8 mouse cellular contexts compared by ENCODE assay signal in the genomic region with DNA sequence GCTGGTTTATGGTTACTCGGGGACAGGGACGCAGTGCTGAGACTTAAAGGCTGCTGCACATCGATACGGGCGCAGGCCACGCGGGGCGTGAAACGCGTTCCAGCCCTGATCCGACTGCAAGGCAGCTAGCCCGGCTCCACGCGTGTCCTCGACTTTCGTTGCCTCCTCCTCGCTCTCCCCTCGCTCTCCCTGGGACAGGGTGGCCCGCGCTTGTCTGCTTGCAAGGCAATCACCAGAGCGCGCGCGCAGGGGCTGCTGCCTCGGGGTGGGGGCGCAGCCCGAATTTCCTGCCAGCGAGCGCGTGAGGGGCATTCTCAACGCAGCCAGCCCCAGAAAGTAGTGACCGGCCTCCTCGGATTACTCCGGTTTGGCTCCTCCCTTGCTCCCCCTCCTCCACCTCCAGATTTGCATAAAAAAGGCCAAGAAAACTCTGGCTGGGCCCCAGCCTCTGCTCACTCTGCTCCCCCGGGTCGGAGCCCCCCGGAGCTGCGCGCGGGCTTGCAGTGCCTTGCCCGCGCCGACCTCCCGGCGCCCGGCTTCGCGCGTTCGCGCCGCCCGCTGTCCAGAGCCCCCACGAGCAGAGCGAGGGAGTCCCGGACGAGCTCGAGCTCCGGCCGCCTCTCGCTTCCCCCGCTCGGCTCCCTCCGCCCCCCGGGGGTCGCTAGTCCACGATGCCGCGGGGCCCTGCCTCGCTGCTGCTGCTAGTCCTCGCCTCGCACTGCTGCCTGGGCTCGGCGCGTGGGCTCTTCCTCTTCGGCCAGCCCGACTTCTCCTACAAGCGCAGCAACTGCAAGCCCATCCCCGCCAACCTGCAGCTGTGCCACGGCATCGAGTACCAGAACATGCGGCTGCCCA. TPM values are rescaled to one million over a fixed set of nuclear protein-coding genes. Genes with fewer than 3 reads are reported as not detected.
DNase-seq lines count a peak whose midpoint lies in the region; ATAC-seq and TF ChIP-seq lines count a peak whose summit lies in the region.

A gene (plus strand): TSS at position 451 of the 855 bp plus-strand sequence.

- peak within 1 kb of the TSS; percentile 96 for H3K4me2 ChIP-seq in heart, embryonic 11.5 days
- H3K4me2 ChIP-seq in midbrain, embryonic 12.5 days (replicated peaks) = peak within 1 kb of the TSS; percentile 86

- no peak for TF ChIP-seq POLR2A in testis, adult 2 months (IDR thresholded peaks at IDR 0.05; ENCODE audit: control insufficient read depth, low read depth, low read length)

- H3K4me1 ChIP-seq in heart, embryonic 11.5 days (ENCODE audit: control insufficient read depth, insufficient read depth, low read length) = peaks cover 7% of the 10 kb centered on the region; the same call in 1 of the 2 replicates
- peaks cover 45% of the 10 kb centered on the region for H3K4me1 ChIP-seq in midbrain, embryonic 12.5 days
- peaks cover 12% of the 10 kb centered on the region for H3K4me1 ChIP-seq in testis, adult 2 months (ENCODE audit: control insufficient read depth, insufficient read depth, low read length)

- WGBS in heart, embryonic 11.5 days (ENCODE audit: insufficient replicate concordance) = under 1% methylated on average over 77 of the region's 82 CpGs
- WGBS in midbrain, embryonic 12.5 days = 1% methylated on average over 80 of the region's 82 CpGs

- peak; percentile 9 for DNase-seq in right cerebral cortex, adult 18-20 months
- DNase-seq in right cerebral cortex, postnatal 36 days (ENCODE audit: low spot score in 2 of 2) = no peak
- DNase-seq in embryo, embryonic 10 days (ENCODE audit: low spot score) = peak; percentile 91
- peak; percentile 5 to 38 for DNase-seq in kidney, postnatal 25 days

- H3K27me3 ChIP-seq in heart, embryonic 11.5 days (ENCODE audit: control insufficient read depth, insufficient read depth, low read length) = peaks cover 48% of the 10 kb centered on the region
- peaks cover 31% of the 10 kb centered on the region for H3K27me3 ChIP-seq in midbrain, embryonic 12.5 days
- no peaks in the 10 kb centered on the region; the same call in 1 of the 2 replicates for H3K27me3 ChIP-seq in testis, adult 2 months (ENCODE audit: control insufficient read depth, insufficient read depth, low read length)

- H3K9ac ChIP-seq in heart, embryonic 11.5 days (ENCODE audit: low read depth, low read length) = peak within 1 kb of the TSS; percentile 72
- peak within 1 kb of the TSS; percentile 77 for H3K9ac ChIP-seq in midbrain, embryonic 12.5 days (replicated peaks)

- no peak for TF ChIP-seq CTCF in testis, adult 2 months (IDR thresholded peaks at IDR 0.05; ENCODE audit: control insufficient read depth, insufficient read depth, insufficient replicate concordance, low read depth, low read length)

- peak within 1 kb of the TSS; percentile 59 for H3K4me3 ChIP-seq in heart, embryonic 11.5 days (ENCODE audit: low read depth, low read length)
- peak within 1 kb of the TSS; percentile 68 for H3K4me3 ChIP-seq in midbrain, embryonic 12.5 days
- peak within 1 kb of the TSS; percentile 55 for H3K4me3 ChIP-seq in testis, adult 2 months (ENCODE audit: control insufficient read depth, low read depth, low read length)

- ATAC-seq in heart, embryonic 11.5 days (replicated peaks; ENCODE audit: insufficient number of reproducible peaks, low FRiP score, low TSS enrichment) = peak; percentile 51
- peak; percentile 84 for ATAC-seq in midbrain, embryonic 12.5 days (ENCODE audit: low FRiP score, low read depth)
- ATAC-seq in erythroblast, adult 5-6 weeks (replicated peaks; ENCODE audit: low FRiP score, poor library complexity, severe bottlenecking) = no peak

- H3K9me3 ChIP-seq in heart, embryonic 11.5 days (replicated peaks; ENCODE audit: control insufficient read depth, low read length) = no peaks in the 10 kb centered on the region
- no peaks in the 10 kb centered on the region for H3K9me3 ChIP-seq in midbrain, embryonic 12.5 days

- no peaks in the 10 kb centered on the region for H3K36me3 ChIP-seq in heart, embryonic 11.5 days (ENCODE audit: control insufficient read depth, insufficient read depth, low read length)
- peaks cover 13% of the 10 kb centered on the region for H3K36me3 ChIP-seq in midbrain, embryonic 12.5 days
- H3K36me3 ChIP-seq in testis, adult 2 months (ENCODE audit: control insufficient read depth, insufficient read depth, low read length) = no peaks in the 10 kb centered on the region

- H3K27ac ChIP-seq in heart, embryonic 11.5 days (ENCODE audit: low read depth, low read length) = no peak within 1 kb of the TSS
- peak within 1 kb of the TSS; percentile 69 for H3K27ac ChIP-seq in midbrain, embryonic 12.5 days (replicated peaks)
- H3K27ac ChIP-seq in testis, adult 2 months (ENCODE audit: control insufficient read depth, insufficient read depth, low read depth, low read length) = no peak within 1 kb of the TSS

RNA-seq across cellular contexts. Expression of the gene that starts here (rescaled TPM):
- polyA plus RNA-seq in heart, embryonic 11.5 days (2014; fragmentation: Nextera tagmentation; extraction: Ambion mirVana) = 32.6 and 34.2 TPM in 2 replicates
- 88.5 and 92.4 TPM in 2 replicates for polyA plus RNA-seq in midbrain, embryonic 12.5 days (2016; fragmentation: Nextera tagmentation; extraction: Ambion mirVana)
- 0.67 and 4.2 TPM in 2 replicates for polyA plus RNA-seq in testis, adult 2 months (2012; rRNA removed)
- total RNA-seq in erythroblast, adult 5-6 weeks (2015; ENCODE audit: low replicate concordance) = not detected in 2 replicates
- not detected in 2 replicates for total RNA-seq in erythroblast, adult 5-6 weeks (2017; ENCODE audit: low replicate concordance)

Comparison
In these comparisons a context has a peak if more than half of its experiments do, and no peak if none do; other contexts are left out.
1. DNase-seq: peak in right cerebral cortex, adult 18-20 months (single experiment), embryo, embryonic 10 days (single experiment) and kidney, postnatal 25 days (2 of 2); none in right cerebral cortex, postnatal 36 days (0 of 2).
2. Peak in every context shown above with its lines, with median percentiles within 50 percentile points of each other: H3K4me3 ChIP-seq.